Mouse (Mus musculus) heart, adult 2 months (tissue): ENCODE data around the gene Pdcd2l.

Experiments
- CTCF ChIP-seq: fragments of 200-600 bp; IDR thresholded peaks from 2 replicates; pipeline ENCODE4 v1.8.1; 2022; ENCODE audit warnings: antibody characterized with exemption, mild to moderate bottlenecking, moderate library complexity
- EP300 ChIP-seq: fragments of 200-500 bp; IDR thresholded peaks from 2 replicates; pipeline ENCODE4 v1.6.1; 2011; ENCODE audit warnings: low read depth, low read length, control low read depth; ENCODE audit not compliant: insufficient read depth

- TF ChIP-seq CTCF (no peak), EP300 (no peak)
Observed at GRCm38 (mm10) chr7:34238086-34238485, 41.6 kb upstream of the Pdcd2l start.
